ENCODE assay signal across 19 mouse cellular contexts in the genomic region with DNA sequence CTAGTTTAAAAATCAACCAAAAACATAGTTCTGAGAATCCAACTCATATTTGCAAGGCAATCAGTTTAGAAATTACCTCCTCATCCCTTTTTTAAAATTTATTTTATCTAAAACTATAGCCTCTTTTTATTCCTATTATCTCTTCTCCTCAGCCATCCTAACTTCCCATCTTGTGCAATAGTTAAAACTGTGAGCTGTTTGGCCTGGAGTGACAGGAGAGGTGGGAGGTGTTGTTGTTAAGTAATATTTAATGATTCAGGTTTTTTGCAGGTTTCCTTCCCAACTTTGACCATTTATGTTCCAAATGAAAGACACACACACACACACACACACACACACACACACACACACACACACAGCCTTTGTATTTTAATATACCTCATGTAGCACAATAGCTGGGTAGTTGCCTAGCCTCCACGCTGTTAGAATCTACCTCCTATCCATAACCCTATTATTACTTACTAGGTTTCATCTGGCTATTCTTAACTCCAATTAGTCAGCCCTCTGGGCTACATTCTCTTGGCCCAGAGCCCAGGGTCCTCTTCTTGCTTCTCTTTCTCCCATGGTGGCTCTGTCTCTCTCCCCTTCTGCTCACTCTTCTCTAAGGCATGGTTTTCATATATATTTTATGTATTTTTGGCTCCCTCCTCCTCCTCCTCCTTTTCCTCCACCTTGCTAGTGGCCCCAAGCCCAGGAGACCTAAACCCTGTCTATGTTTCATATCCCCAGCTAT.
DNase-seq lines count a peak whose midpoint lies in the region; ATAC-seq lines count a peak whose summit lies in the region.
"Had no signal": no experiment of that assay in that cellular context is flagged by ENCODE, and none has a peak within 500 bp of the region (broad histone marks: within the 10 kb centered on the region; RNA-seq: fewer than 3 reads in every experiment).

No protein-coding gene starts in this region.

- H3K9ac ChIP-seq in embryonic facial prominence, embryonic 12.5 days = no peak overlapping the region
- no peak overlapping the region for H3K9ac ChIP-seq in kidney, embryonic 15.5 days
- H3K9ac ChIP-seq: embryonic facial prominence, embryonic 15.5 days; forebrain, embryonic 13.5 days; hindbrain, embryonic 14.5 days; liver, embryonic 13.5 days had no signal

- H3K4me1 ChIP-seq in embryonic facial prominence, embryonic 12.5 days = no peaks in the 10 kb centered on the region
- H3K4me1 ChIP-seq in kidney, embryonic 15.5 days = no peaks in the 10 kb centered on the region
- H3K4me1 ChIP-seq: embryonic facial prominence, embryonic 15.5 days; forebrain, embryonic 13.5 days; liver, embryonic 13.5 days had no signal

- no peak overlapping the region for H3K27ac ChIP-seq in embryonic facial prominence, embryonic 12.5 days
- H3K27ac ChIP-seq in kidney, embryonic 15.5 days = no peak overlapping the region
- H3K27ac ChIP-seq: embryonic facial prominence, embryonic 15.5 days; forebrain, embryonic 13.5 days; hindbrain, embryonic 14.5 days; liver, embryonic 13.5 days had no signal

- DNase-seq in cerebellum, postnatal 14 days = peak; percentile 6 to 19
- no peak for DNase-seq in cerebellum, adult 11-12 months
- peak; percentile 2 to 13 for DNase-seq in right cerebral cortex, adult 2 months (ENCODE audit: low spot score in 2 of 2)
- DNase-seq in right cerebral cortex, postnatal 25 days = no peak
- no peak for DNase-seq in layer of hippocampus, adult 9-10 months (ENCODE audit: low spot score)
- DNase-seq in frontal cortex, postnatal 10 days (ENCODE audit: low spot score in 2 of 2) = no peak
- DNase-seq: cerebellum, adult 9-11 months; heart, adult 11 months; kidney, postnatal 14 days; liver, embryonic 13.5 days; lung, postnatal 10 days; thymus, postnatal 4 days had no signal

- no peaks in the 10 kb centered on the region for H3K36me3 ChIP-seq in embryonic facial prominence, embryonic 12.5 days
- H3K36me3 ChIP-seq in kidney, embryonic 15.5 days = no peaks in the 10 kb centered on the region
- H3K36me3 ChIP-seq: embryonic facial prominence, embryonic 15.5 days; G1E; liver, embryonic 13.5 days had no signal

- H3K4me3 ChIP-seq in embryonic facial prominence, embryonic 12.5 days = no peak overlapping the region
- H3K4me3 ChIP-seq in kidney, embryonic 15.5 days (replicated peaks) = no peak overlapping the region
- H3K4me3 ChIP-seq: embryonic facial prominence, embryonic 15.5 days; forebrain, embryonic 13.5 days; liver, embryonic 13.5 days had no signal

- H3K4me2 ChIP-seq in embryonic facial prominence, embryonic 12.5 days (replicated peaks) = no peak overlapping the region
- H3K4me2 ChIP-seq in kidney, embryonic 15.5 days = no peak overlapping the region
- H3K4me2 ChIP-seq: embryonic facial prominence, embryonic 15.5 days; forebrain, embryonic 13.5 days; hindbrain, embryonic 14.5 days; liver, embryonic 13.5 days had no signal

- H3K9me3 ChIP-seq in embryonic facial prominence, embryonic 12.5 days = no peaks in the 10 kb centered on the region
- H3K9me3 ChIP-seq in kidney, embryonic 15.5 days (replicated peaks) = no peaks in the 10 kb centered on the region
- H3K9me3 ChIP-seq: embryonic facial prominence, embryonic 15.5 days; forebrain, embryonic 13.5 days; G1E; liver, embryonic 13.5 days had no signal

- peak; percentile 41; the same call in 1 of the 2 replicates for ATAC-seq in embryonic facial prominence, embryonic 12.5 days (ENCODE audit: insufficient number of reproducible peaks, insufficient read depth, low FRiP score, low TSS enrichment)
- ATAC-seq in kidney, embryonic 15.5 days (replicated peaks; ENCODE audit: low FRiP score) = no peak
- ATAC-seq: forebrain, embryonic 13.5 days; intestine, embryonic 16.5 days had no signal

- H3K27me3 ChIP-seq in embryonic facial prominence, embryonic 12.5 days = no peaks in the 10 kb centered on the region
- H3K27me3 ChIP-seq in kidney, embryonic 15.5 days = no peaks in the 10 kb centered on the region
- H3K27me3 ChIP-seq: embryonic facial prominence, embryonic 15.5 days; forebrain, embryonic 13.5 days; liver, embryonic 13.5 days had no signal

- 65% methylated on average over 1 of the region's 1 CpGs for whole genome bisulfite sequencing in embryonic facial prominence, embryonic 12.5 days
- WGBS in kidney, embryonic 15.5 days = 72% methylated on average over 1 of the region's 1 CpGs

Comparison
In these comparisons a context has a peak if more than half of its experiments do, and no peak if none do; other contexts are left out.
1. DNase-seq: peak in cerebellum, postnatal 14 days (2 of 2) and right cerebral cortex, adult 2 months (2 of 2); none in cerebellum, adult 11-12 months (single experiment), right cerebral cortex, postnatal 25 days (single experiment), layer of hippocampus, adult 9-10 months (single experiment) and frontal cortex, postnatal 10 days (0 of 2).